8 mouse cellular contexts compared by ENCODE assay signal in the genomic region with DNA sequence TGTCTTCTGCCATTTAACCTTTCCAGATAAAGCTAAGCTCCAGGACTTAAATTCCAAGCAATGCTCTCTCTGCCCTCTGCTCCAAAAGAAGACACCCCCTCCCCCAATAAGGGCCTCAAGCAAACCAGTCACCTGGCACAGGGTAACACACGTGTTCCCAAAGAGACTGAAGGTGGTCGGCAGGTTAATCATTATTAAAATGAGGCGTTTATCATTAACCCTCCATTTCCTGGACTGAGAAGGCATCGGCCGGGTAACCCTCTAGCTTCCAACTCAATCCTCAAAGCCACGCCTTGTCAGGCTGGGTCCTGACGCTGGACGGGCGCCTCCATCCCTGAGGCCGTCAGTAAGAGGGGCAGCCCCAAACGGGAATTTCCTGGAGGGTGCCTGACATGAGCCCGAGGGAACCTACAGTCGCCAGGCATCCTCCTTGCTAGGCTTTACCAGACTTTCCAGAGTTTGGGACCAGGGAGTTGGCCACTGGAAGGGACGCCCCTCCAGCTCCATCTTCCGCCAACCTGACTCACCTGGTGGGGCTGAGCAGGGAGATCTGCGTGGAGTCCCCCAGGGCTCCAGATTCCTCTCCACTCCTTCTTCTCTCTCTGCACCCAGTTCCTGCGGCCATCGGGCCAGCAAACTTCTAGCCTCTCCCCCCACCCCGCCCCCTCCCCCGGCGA. TPM values are rescaled to one million over a fixed set of nuclear protein-coding genes. Genes with fewer than 3 reads are reported as not detected.
DNase-seq lines count a peak whose midpoint lies in the region; ATAC-seq and TF ChIP-seq lines count a peak whose summit lies in the region.

No protein-coding gene starts in this region.

- H3K27ac ChIP-seq in limb, embryonic 12.5 days, result peak overlapping the region; percentile 97; the same call in 1 of the 2 replicates

- intact Hi-C loops in left cerebral cortex, postnatal 4 days (cut with DNase I), result loop anchor here (5.0 kb wide), 2 partner anchors 163 to 243 kb away; no protein-coding TSS in a partner anchor

- H3K4me3 ChIP-seq in limb, embryonic 12.5 days (replicated peaks), result peak overlapping the region; percentile 68
- peak overlapping the region; percentile 37 for H3K4me3 ChIP-seq in myocyte

- WGBS in limb, embryonic 12.5 days, result 1% methylated on average over 21 of the region's 21 CpGs

- H3K4me2 ChIP-seq in limb, embryonic 12.5 days, result peak overlapping the region; percentile 88
- H3K4me2 ChIP-seq in myocyte (ENCODE audit: low read depth), result peak overlapping the region; percentile 73

- no peak for ATAC-seq in limb, embryonic 12.5 days (ENCODE audit: insufficient number of reproducible peaks, insufficient read depth, low FRiP score, low TSS enrichment, low read depth)
- no peak for ATAC-seq in inflammation-experienced regulatory T-cells, adult 6 months

- H3K27me3 ChIP-seq in limb, embryonic 12.5 days, result no peaks in the 10 kb centered on the region
- no peaks in the 10 kb centered on the region for H3K27me3 ChIP-seq in myocyte (ENCODE audit: control insufficient read depth, insufficient read depth, insufficient read length)

- peak; percentile 19 for DNase-seq in left cerebral cortex, postnatal 4 days
- no peak for DNase-seq in left cerebral cortex, adult 11 months (ENCODE audit: low spot score)
- DNase-seq in cerebellum, postnatal 36 days, result peak; percentile 27 to 29
- DNase-seq in heart, postnatal 4 days, result peak; percentile 12
- DNase-seq in frontal cortex, postnatal 36 days (ENCODE audit: low spot score in 2 of 2), result no peak

- no peak for TF ChIP-seq POLR2A in myocyte (IDR thresholded peaks at IDR 0.05; ENCODE audit: insufficient read length, low read depth)

- no peak overlapping the region for H3ac ChIP-seq in myocyte (ENCODE audit: control insufficient read depth, insufficient read length)

- peaks cover 9% of the 10 kb centered on the region; the same call in 1 of the 2 replicates for H3K36me3 ChIP-seq in limb, embryonic 12.5 days
- H3K36me3 ChIP-seq in myocyte (ENCODE audit: control insufficient read depth, insufficient read depth), result no peaks in the 10 kb centered on the region

- no peaks in the 10 kb centered on the region for H3K79me2 ChIP-seq in myocyte (ENCODE audit: control insufficient read depth, insufficient read depth)

- H3K4me1 ChIP-seq in limb, embryonic 12.5 days (replicated peaks), result peaks cover 17% of the 10 kb centered on the region

- H3K9me3 ChIP-seq in limb, embryonic 12.5 days, result no peaks in the 10 kb centered on the region

- H3K9ac ChIP-seq in limb, embryonic 12.5 days (replicated peaks), result peak overlapping the region; percentile 77

TF ChIP-seq in myocyte, 11 proteins besides CTCF, POLR2A, EP300 and RAD21:
- TF ChIP-seq REST (IDR thresholded peaks at IDR 0.05; ENCODE audit: insufficient read depth, insufficient read length) (no peak), SRF (IDR thresholded peaks at IDR 0.05; ENCODE audit: control insufficient read depth, insufficient read length, low read depth) (no peak), CEBPB (IDR thresholded peaks at IDR 0.05; ENCODE audit: insufficient read depth, poor library complexity, severe bottlenecking) (no peak), MYOG (IDR thresholded peaks at IDR 0.05; ENCODE audit: control insufficient read depth in 1 of 3, insufficient read depth in 1 of 3, insufficient read length in 2 of 3, low read depth in 2 of 3) (no peak), E2F4 (IDR thresholded peaks at IDR 0.05; ENCODE audit: insufficient read depth) (no peak)

RNA-seq across cellular contexts. Expression of a gene that starts 0.7 kb away (rescaled TPM):
- 10 to 100 TPM; 57.9 to 82.4 TPM for total RNA-seq in left cerebral cortex, postnatal 4 days (2021)
- total RNA-seq in heart, postnatal 4 days (2021), result 1 to 10 TPM; 4.6 to 5.1 TPM
- 43.5 and 47.6 TPM in 2 replicates for polyA plus RNA-seq in limb, embryonic 12.5 days (2016; fragmentation: Nextera tagmentation; extraction: Ambion mirVana)
- polyA plus RNA-seq in myocyte (2012; fragmentation: generic; extraction: Trizol), result 2.6 TPM
- polyA plus RNA-seq in inflammation-experienced regulatory T-cells, adult 6 months (2017; shearing (Covaris generic)), result 1 to 10 TPM in 2 of 3 experiments, under 1 TPM in 1; 0.24 to 2.4 (median 1.4) TPM

RNA-seq across cellular contexts. Expression of a gene that starts 47.3 kb away (rescaled TPM):
- under 1 TPM; 0.40 to 0.58 TPM for total RNA-seq in left cerebral cortex, postnatal 4 days (2021)
- 1 to 10 TPM in 1 of 2 experiments, under 1 TPM in 1; 0.70 to 1.0 TPM for total RNA-seq in heart, postnatal 4 days (2021)
- 0.19 and 0.24 TPM in 2 replicates for polyA plus RNA-seq in limb, embryonic 12.5 days (2016; fragmentation: Nextera tagmentation; extraction: Ambion mirVana)
- 0.34 TPM for polyA plus RNA-seq in myocyte (2012; fragmentation: generic; extraction: Trizol)
- 10 to 100 TPM; 40.0 to 52.4 (median 42.9) TPM for polyA plus RNA-seq in inflammation-experienced regulatory T-cells, adult 6 months (2017; shearing (Covaris generic))

Comparison
In these comparisons a context has a peak if more than half of its experiments do, and no peak if none do; other contexts are left out.
1. DNase-seq: peak in left cerebral cortex, postnatal 4 days (single experiment), cerebellum, postnatal 36 days (2 of 2) and heart, postnatal 4 days (single experiment); none in left cerebral cortex, adult 11 months (single experiment) and frontal cortex, postnatal 36 days (0 of 2).
2. RNA of a gene that starts 0.7 kb away (polyA plus RNA-seq): 43.5 to 47.6 TPM in limb, embryonic 12.5 days; 2.6 TPM in myocyte (single experiment) and 0.24 to 2.4 TPM in inflammation-experienced regulatory T-cells, adult 6 months; every median in the first group is over 10 times any median in the second.
3. RNA of a gene that starts 47.3 kb away (polyA plus RNA-seq): 40.0 to 52.4 TPM in inflammation-experienced regulatory T-cells, adult 6 months; 0.34 TPM in myocyte (single experiment) and 0.19 to 0.24 TPM in limb, embryonic 12.5 days; every median in the first group is over 10 times any median in the second.